Mouse (Mus musculus): Measurements from ENCODE around the gene Slc20a1.

The Slc20a1 gene

DNA sequence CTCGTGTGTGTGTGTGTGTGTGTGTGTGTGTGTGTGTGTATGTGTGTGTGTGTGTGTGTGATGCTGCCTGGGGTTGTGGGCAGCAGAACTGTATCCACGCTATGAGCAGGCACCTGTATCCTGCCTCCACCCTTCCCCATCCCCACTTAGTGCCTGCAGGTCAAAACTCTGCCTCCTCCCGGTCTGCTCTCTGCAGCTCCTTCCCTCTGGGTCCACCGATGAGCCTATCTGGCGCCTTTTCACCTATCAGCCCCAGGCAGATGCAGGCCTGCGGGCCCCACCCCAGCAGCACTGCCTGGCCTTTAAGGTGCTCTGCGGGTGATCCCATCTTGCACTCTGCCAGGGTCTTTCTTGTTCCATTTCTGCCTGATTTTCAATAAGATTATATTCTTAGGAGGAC is 29.1 kb downstream of the Slc20a1 start:
- no peak for DNase-seq

DNA sequence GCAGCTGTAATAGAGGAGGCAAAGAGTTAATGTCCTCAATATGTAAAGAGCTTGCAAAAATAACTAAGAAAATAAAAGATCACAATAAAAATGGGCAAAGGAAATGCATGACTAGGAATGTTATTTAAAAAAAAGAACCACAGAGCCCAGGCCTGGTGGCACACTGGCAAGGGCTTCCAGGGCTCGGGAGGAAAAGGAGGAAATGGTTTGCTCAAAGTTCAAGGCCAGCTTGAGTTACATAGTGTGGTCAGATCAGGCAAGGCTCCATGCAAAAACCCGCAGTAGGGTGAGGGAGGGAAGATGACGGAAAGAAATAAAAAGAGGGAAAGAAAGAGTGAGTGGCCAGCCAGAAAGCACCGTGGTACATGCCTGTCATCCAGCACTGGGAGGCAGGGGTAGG is 30.0 kb downstream of the Slc20a1 start:
- DNase-seq = no peak

DNA sequence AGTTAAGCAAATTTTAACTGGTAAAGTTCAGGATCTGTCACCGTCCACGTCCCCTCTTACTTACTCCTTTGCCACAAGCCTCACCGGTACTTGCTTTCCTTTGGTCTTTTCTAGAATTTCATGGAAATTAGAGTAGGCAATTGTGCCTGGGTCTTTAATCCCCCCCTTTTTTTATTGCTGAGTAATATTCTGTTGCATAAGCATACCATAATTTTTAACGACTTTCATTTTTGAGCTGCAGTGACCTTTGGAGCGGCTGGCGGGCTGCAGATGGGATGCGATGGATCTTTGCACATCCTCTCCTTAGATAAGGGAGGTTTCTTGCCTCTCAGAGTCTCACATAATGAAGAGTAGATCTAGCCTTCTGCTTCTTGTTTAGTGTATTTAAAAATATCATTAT is 30.8 kb downstream of the Slc20a1 start:
- DNase-seq = no peak

DNA sequence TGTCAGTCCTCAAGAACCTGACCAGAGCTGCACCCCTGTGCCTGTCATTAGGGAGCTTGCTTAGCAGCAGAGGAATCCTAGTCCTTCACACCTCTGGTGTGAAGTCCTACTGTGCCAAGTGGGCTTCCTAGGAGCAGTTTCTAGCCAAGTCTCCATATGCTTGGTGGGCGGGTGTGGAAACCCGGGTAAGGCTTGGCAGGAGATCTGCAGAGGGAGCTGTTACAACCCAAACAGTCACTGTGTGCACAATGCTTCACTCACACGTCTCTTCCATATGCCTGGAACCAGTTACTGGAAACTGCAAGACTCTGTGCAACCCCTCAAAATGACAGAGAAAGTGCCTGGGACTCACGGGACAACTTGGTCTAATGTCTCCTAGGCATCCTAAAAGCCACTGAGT is 33.5 kb downstream of the Slc20a1 start:
- no peak for DNase-seq

DNA sequence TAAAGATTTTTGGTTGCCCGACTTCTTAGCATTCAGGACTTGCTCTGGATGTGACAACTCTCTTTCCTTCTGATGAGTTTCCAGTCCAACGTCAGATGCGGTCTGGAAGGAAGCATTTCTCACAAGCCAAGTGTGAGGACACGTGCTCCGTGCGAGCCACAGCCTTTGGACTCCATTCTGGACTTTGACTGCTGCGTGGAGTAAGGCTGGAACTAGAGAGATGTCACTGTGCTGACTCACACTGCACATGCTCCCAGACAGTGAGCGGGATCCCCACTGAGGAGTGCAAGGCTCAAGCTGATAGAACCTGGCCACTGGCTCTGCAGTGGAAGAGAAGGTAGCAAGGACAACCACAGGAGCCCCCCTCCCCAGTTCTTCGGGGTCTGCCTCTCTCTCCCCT is 33.9 kb downstream of the Slc20a1 start:
- no peak for DNase-seq

DNA sequence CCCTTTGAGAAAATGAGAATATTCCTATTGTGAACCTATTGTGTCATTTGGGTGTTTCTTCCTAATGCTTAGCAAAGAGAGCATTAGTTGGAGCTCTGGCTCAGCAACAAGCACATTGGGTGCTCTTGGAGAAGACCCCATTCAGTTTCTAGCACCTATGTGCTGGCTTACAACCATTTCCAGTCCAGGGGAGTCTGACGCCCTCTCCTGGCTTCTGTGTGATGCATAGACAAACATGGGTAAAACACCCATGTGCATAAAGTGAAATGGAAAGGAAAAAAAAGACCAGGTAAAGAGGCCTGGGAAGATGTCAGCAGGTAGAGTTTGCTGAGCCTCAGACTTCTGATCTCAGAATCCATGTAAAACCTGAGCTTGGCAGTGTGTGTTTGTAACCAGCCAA is 34.7 kb downstream of the Slc20a1 start:
- DNase-seq = no peak

DNA sequence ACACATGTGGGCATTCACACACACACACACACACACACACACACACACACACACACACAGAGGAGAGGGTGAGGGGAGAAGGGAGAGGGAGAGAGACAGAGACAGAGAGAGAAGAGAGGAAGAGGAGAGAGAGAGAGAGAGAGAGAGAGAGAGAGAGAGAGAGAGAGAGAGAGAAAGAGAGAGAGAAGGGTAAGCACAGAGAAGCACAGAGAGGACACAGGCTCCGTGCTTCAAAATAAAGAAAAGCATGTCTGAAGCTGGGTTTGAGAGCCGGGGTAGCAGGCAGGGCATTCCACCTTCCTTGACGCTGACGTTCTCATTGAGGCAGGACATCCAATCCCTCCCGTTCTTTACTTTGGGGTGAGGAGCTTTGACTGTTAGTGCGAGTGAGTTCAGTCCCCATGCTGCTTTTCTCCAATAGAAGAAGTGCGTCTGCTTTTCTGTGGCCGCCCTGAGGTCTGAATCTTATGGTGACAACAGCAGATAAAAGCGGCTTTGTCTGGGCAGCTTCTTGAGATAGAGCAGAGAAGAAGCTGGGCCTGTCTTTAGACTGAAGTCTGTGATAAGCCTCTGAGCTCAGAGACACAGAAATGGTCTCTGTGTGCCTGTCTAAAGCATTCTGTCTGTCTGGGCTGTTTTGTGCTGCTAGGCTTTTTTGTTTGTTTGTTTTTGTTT is 35.4 kb downstream of the Slc20a1 start:
- no peak for DNase-seq

DNA sequence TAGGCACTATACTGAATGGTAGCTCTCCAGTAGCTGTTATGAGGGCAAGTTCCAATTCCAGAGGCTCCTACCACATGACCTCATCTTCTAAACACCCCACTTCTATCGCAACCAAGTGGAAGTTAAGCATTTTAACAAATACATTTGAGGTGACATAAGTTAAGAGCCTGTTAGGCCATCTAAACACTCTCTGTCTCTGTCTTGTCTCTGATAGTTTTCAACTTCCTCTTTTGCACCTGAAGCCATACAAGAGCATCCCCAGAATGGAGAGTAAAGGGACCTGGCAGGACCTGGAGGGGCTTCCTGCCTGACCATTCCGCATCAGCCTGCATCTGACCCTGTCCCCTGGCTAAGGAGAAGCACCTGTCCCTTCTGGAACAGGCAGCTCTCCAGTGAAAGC is 36.2 kb downstream of the Slc20a1 start:
- DNase-seq = no peak

DNA sequence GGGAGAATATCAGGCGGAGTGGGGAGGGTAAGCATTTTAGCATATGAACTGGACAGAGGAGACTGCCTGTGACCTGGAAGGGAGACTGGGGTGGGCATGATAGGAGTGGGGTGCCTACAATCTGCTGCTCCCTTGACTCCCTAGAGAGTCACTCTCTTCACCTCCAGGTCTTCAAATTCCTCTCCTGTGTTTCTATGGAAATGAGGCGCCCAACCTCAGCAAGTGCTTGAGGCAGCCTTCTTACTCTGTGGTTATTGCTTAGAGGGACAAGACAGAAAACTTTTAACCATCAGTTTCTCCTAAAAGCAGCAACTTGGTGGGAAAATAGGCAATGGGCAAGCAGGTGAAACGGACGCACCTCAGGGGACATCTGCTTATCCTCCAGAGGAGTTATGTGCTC is 38.0 kb downstream of the Slc20a1 start:
- DNase-seq = no peak

DNA sequence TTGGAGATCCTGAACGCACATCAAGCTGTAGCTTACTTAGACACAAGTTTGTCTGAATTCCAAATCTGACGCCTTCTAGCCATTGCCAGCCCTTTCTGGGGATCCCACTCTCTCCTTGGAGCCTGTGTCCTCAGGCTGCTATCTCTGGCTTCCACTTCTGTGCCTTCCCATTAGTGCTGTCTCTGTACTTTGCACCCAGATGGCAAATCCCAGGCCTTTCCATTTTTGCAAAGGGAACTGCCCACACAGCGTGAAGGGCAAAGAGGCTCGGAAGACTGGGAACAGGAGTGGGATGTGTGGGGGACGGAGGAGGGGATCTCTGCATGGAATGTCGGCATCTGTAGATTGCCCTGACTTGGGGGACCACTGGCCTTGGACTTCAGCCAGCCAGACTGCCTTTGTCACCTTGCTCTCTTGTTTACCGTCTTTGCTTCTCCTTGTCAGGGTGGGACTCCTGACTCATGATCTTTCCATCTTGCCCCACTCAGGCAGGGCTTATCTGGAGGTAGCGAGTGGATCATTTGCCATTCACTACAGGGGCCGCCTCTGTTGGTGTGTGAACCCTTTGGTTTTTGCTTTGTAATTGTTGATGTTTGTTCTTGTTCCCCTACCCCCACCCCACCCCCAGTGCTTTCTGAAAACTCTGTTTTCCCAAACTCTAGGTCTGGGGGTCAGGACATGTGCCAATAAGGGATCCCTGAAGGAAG is 42.3 kb downstream of the Slc20a1 start:
- DNase-seq = no peak

DNA sequence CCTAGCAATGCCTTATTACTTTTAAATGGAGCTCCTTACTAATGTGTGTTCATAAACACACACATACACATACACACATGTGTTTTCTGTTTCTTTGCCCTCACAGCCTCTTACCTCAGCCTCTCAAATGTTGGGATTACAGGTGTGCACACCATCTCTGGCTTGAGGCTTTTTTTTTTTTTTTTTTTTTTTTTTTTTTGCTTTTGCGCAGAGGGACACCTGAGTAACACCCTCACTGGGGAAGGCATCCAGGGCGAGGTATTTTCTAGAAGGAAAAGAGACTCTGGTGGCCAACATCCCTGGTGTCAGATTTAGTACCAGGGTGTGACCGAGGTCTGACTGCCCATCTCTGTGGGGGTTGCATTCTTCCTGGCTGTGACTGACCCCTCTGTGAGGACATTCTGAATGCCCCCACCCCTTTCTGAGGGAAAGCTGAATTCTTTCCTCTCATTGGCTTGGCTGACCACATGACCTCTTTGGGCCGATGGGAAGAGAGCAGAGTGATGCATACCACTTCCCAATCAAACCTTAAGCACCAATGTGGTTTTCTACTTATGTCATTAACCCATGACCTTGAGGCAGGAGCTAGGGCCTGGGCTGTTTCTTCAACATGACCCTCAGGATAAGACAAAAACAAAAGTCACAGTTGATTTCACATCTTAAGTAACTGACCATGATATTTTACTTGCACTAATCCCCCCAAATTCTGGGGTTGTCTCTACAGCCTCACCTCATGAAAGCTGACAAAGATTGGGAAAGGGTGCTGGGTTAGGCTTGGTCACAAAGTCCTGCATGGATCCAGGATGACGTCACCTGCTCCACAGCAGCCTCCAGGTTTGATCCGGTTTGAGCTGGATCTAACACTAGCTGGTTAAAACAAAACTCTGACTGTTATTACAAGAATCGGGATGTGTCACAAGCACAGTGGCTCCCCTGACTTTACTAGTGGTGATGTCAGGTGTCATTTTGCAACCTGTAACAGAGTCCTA is 43.6 kb downstream of the Slc20a1 start:
- no peak for DNase-seq

DNA sequence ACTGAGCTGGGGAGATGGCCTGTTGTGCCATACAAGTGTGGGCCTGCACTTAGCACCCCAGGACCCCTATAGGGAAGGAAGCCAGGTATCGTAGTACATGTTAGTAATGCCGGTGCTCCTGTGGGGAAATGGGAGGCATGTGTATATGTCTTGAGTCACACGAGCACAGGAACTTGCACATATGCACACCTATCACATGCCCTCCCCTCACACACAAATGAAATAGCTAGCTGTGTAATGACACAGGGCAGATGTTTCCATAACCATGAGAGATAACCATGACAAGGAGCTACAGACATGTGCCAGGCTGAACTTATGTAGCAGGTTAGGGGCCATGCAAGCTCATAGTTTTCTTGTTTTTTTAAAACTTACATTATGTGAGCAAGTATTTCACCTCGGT is 44.4 kb downstream of the Slc20a1 start:
- DNase-seq = no peak

DNA sequence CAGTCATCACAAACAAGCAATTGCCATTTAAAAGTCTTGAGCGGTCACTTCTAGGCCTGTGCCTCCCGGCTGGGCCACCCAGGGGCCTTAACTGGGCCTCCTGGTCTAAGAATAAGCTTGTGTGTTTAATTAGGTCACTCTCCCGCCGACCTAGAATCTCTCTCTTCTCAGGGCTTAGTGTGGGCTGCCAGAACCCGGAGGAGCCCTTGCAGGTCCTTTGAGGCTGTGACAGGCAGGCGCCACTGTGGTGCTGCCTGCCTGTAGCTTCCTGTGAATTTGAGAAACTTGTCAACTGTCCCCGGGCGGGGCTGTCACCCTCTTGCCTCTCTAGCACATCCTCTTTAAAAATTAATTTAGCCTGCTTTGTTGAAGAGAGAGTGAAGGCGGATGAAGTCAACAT is 45.2 kb downstream of the Slc20a1 start:
- peak; percentile 53 for DNase-seq

DNA sequence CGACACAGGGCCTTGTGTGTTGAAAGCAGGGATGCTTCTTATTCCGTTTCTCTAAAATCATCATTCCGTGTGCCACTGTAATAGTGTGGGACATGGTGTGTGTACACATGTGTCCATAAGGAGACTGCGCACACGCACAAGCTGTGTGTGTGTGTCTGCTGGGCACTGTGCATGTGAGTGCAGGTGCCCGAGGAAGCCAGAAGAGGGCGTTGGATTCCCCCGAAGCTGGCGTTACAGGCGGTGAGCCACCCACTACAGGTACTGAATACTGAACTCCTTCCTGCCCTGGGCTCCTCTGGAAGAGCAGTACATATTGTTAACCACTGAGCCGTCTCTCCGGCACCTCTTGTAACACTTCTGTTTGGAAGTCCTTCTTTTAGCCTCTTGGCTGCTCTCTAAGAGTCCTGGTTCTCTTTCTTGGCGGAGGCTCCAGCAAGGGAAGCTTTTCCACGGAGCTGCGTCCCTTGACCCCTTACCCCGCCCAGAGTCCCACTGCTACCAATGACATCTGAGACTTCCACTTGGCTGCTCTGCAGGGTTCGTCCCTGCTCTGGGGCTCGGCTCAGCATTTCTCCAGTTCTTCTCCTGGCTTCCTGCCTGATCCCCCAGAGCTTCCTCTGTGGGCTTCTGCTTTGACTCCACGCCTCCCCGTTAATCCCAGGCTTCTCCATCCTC is 46.0 kb downstream of the Slc20a1 start:
- DNase-seq = no peak

DNA sequence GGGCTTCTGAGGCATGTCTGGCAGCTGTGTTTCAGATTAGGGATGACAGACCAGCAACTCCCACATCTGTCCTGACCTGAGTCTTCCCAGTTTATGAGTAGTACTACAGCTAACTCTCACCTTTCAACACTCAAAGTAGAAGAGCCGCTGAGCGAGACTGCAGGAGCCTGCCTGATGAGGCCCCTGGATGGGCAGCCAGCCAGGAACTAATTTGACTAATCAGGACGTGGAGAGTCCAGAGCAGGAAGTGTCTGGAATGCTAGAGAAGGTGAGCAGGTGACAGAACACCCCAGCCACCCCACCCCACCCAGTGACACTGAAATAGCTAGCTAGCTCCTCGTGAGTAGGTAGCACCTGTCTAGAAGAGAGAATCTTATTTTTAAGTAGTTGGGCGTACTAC is 47.1 kb downstream of the Slc20a1 start:
- no peak for DNase-seq

DNA sequence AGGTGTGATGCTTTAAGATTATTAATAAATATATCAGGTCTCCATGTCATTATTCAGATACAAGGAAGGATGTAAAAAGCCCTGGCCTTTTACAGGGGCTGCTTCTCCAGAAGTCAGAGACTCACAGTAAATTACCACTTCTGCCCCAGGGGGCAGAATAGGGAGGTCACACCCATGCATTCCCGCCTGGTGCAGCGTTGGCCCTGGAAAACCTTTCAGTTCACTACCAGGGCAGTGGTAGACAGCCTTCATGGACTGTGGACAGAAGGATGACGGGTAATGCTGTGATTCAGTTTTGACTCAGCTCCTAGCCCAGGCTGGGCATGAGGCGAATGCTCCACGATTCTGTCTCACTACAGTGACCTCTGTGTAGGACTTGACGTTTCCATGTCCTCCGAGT is 47.9 kb downstream of the Slc20a1 start:
- DNase-seq = no peak

DNA sequence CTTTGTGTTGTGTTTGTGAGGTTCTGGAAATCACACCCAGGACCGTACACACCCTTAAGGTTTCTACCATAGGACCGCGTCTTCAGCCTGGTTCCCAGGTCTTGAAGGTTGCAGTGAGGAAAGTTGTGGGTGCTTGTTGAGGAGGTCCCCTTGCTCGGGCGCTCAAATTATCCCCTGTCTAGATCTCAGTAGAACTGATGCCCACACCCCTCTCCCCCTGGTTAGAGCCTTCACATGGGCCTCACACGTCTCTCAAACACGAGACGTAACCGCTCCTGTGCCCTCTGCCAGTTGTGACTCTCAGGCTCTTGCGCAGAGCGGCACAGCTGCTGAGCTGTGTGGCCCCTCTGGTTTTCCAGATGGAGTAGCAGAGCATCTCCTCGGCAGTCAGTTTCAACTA is 48.4 kb downstream of the Slc20a1 start:
- no peak for DNase-seq

DNA sequence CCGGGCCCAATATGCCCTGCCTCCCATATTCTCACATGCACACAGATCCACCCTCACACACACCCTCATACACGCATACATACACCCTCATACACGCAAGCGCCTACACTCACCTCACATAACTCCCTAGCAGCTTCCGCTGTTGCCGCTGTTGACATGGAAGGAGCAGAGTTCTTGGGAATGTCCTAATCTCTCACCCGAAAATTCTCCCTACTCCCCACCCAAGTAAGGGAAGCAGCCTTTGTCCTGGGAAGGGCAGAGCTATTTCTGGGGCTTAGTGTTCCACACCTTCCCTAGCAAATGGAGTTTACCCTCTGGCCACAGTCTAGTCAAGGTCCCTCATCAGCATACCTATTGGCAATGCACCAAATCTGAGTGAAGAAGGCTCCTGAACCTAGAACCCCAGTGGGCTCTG is 49.1 kb downstream of the Slc20a1 start:
- DNase-seq = no peak

DNA sequence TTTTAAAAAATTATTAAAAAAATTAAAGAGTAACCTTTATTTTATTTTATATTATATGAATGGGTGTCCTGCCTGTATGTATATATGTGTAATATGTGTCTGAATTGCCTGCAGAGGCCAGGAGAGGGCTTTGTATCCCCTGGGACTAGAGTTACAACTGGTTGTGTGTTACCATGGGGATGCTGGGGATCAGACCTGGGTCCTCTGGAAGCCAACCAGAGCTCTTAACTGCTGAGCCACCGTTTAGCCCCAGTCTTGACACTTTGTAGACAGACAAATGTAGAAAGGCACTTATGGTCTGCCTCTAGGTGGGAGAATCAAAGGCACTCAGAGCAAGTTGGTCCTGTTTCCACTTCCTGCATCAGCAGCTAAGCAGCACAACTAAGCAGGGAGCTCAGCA is 50.8 kb downstream of the Slc20a1 start:
- peak; percentile 13 for DNase-seq

DNA sequence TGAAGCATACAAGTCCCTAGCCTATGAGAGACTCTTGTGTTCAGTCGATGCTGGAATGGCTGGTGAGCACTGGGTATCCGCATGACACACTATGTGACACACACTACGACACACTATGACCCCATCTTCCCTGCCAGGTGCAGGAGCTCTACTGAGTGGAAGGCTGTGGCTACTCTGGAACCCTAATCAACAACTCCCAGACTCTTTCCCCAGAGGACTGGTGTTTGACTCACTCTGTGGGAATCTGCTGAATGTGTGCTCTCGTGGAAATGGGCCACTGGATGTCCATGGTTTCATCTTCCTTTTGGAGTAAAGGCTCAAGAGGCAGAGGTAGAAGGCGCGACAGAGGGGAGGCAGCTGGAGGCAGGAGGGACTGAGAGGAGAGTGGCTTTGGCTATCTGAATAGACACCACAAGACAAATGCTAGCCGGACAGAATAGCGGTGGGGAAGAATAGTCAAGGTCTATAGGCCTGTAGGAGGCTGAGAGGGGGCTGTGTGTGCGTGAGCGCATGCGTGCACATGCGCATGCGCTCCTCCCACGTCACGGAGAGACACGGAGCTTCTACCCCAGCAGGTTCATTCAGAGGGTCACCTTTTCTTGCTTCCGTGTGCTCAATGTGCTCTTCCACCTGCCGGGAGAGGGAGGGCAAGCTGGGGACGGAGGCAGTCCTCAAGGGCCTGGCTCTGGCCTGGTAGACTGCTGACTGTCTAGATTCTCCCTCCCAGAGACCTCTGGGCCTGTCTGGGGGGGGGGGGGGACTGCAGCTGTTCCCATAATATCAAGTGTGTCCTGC is 54.5 kb downstream of the Slc20a1 start:
- no peak for DNase-seq

DNA sequence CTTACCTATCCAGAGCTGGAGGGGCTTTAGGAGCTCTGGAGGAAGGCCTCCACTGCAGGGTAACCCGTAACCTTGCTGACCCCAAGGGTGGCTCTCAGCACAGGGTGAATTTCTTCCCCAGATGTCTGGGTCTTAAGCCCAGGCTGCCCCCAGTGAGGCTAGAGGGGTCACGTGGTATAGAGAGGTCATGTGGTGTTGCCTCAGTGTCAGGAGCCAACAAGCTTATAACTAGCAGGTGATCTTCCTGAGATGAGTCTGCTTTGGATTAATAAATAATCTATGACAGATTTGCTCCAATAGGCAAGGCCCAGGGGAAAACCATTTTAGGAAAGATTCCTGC is 55.0 kb downstream of the Slc20a1 start:
- no peak for DNase-seq

DNA sequence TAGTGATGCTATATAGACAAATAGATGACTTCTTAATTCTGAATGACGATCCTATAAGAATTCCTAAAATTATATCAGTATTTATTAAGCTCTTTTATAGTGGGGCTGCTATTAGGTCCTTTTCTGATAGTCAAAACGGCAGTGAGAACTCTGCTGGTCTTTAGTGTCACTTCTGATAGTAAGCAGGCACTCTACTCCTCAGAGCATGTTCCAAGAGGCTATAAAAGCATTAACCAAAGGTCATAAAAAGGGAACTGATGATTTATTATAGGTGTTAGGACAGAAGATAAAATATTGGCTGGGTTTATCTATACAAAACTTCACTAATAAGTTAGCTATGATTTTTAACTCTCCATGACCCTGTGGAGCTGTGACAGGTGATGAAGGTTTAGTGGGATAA is 55.5 kb downstream of the Slc20a1 start:
- no peak for DNase-seq

Measured in thymus, postnatal 14 days (tissue).